Mouse (Mus musculus) midbrain, embryonic 15.5 days (tissue): ENCODE measurements around the gene Tex19.1. TPM values are rescaled to one million over a fixed set of nuclear protein-coding genes. Genes with fewer than 3 reads are reported as not detected.
"Not testable (repeated sequence)": the region's sequence is repeated elsewhere in the genome, so short reads cannot be mapped to it uniquely, and the experiment has no call there.

Experiments
- ATAC-seq: fragments of 200-750 bp; cut with Nextera tagmentation; replicated peaks from 2 replicates; pipeline ENCODE4 v1.8.0; 2017; ENCODE audit warnings: moderate TSS enrichment
- H3K27ac ChIP-seq: fragments of 300-500 bp; sonication (generic); 2 replicates; pipeline ENCODE4 v1.5.1; 2015; ENCODE audit warnings: mild to moderate bottlenecking, inconsistent platforms
- H3K27me3 ChIP-seq: fragments of 300-500 bp; sonication (generic); replicated peaks from 2 replicates; pipeline ENCODE4 v1.6.1; 2015; ENCODE audit warnings: inconsistent platforms
- H3K36me3 ChIP-seq: fragments of 300-500 bp; sonication (generic); replicated peaks from 2 replicates; pipeline ENCODE4 v1.6.1; 2015; ENCODE audit warnings: inconsistent platforms
- H3K4me1 ChIP-seq: fragments of 300-500 bp; sonication (generic); 2 replicates; pipeline ENCODE4 v1.6.1; 2015; ENCODE audit warnings: inconsistent platforms
- H3K4me2 ChIP-seq: fragments of 300-500 bp; sonication (generic); 2 replicates; pipeline ENCODE4 v1.6.1; 2015; ENCODE audit warnings: inconsistent platforms, mild to moderate bottlenecking, moderate library complexity
- H3K4me3 ChIP-seq: fragments of 300-500 bp; sonication (generic); 2 replicates; pipeline ENCODE4 v1.5.1; 2015; ENCODE audit warnings: mild to moderate bottlenecking, inconsistent platforms
- H3K9ac ChIP-seq: fragments of 300-500 bp; sonication (generic); 2 replicates; pipeline ENCODE4 v1.6.1; 2015; ENCODE audit warnings: mild to moderate bottlenecking, inconsistent platforms
- H3K9me3 ChIP-seq: fragments of 300-500 bp; sonication (generic); 2 replicates; pipeline ENCODE4 v1.6.1; 2016; ENCODE audit warnings: inconsistent platforms
- WGBS: fragments of 180-500 bp; shearing (Covaris S2); methylation state at CpG from one replicate; pipeline ENCODE4 v1.1.7; 2015; ENCODE audit warnings: mixed read lengths; 5-methylcytosine and 5-hydroxymethylcytosine counted together
- polyA plus RNA-seq: library from polyadenylated mRNA; unstranded; fragments of >200 nt; fragmentation: Nextera tagmentation; extraction: Ambion mirVana; gene quantifications from 2 replicates; pipeline ENCODE4 v1.2.1, GENCODE M21; 2015

Gene Tex19.1
- polyA plus RNA-seq = not detected in 2 replicates

DNA sequence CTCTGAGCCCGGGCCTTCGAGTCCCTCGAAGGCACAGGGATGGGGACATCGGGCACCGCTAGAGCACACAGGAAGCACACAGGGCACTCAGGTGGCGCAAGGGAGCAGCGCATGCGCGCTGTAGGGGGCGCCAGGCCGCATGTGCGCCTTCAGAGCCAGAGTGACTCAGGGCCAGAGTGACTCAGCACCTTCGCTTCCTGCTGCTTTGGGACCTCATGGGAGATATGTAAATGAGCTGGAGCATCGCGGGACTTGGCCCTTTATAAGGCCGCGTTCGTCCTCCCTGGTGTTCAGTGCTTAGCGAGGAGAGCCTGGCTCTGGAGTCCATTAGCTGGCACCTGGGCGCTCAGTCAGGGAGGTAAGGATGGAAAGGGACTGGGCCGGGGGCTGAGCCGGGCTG lies at the start of gene Tex19.1:
Tex19.1 (plus strand) TSS at position 279 of the 400 bp plus-strand sequence.
- Histone ChIP-seq H3K4me1 (no peaks in the 10 kb centered on the region), H3K9ac (no peak within 1 kb of the TSS), H3K27me3 (no peaks in the 10 kb centered on the region), H3K4me2 (no peak within 1 kb of the TSS), H3K36me3 (no peaks in the 10 kb centered on the region), H3K9me3 (no peaks in the 10 kb centered on the region), H3K4me3 (no peak within 1 kb of the TSS), H3K27ac (no peak within 1 kb of the TSS)
- 91% methylated on average over 22 of the region's 22 CpGs for WGBS
- no peak for ATAC-seq

DNA sequence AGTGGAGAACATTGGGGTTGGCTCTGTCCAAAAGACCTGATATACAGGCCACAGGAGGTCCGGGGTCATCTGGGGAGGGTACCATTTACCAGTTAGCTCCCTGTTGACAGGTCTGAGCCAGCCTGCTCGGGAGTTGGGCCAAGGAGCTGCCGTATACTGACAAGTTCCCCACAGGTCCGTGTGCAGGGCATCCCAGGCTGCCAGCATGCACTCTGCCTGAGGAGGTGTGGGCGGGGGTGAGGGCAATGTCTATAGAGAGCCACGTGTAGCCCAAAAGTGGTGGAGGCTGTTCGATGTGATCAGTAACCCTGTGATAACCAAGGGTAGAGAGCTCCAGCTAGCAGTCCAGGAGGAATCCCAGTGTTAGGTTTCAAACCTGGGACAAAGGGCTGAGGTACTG lies 46.2 kb upstream of the Tex19.1 start:
- Histone ChIP-seq H3K9ac (no peak overlapping the region), H3K27ac (no peak overlapping the region), H3K9me3 (no peaks in the 10 kb centered on the region), H3K36me3 (no peaks in the 10 kb centered on the region), H3K4me1 (no peaks in the 10 kb centered on the region), H3K4me2 (no peak overlapping the region), H3K27me3 (no peaks in the 10 kb centered on the region), H3K4me3 (no peak overlapping the region)
- WGBS = 78% methylated on average over 7 of the region's 7 CpGs
- ATAC-seq = no peak

DNA sequence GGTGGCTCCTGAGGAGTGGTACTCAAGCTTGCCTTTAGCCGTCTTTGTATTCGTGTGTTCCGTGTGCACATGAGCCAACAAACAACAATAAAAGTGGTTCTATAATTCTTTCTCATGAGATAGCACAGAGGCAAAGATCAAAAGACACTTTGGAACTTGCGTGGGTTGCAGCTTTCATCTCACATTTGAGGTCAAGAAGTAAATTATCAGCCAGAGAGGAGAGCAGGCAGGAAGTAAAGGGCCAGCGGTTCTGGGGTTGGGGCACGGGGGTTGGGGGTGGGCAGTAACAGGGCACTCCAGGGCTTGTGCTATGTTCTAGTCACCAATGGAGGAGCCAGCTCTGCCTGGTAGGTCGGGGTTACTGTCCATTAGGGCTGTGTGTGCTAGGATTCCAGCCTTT lies 45.3 kb upstream of the Tex19.1 start:
- H3K9ac ChIP-seq = no peak overlapping the region
- no peak overlapping the region for H3K4me2 ChIP-seq
- 74% methylated on average over 7 of the region's 7 CpGs for WGBS
- no peak for ATAC-seq
- H3K27ac ChIP-seq = no peak overlapping the region
- no peaks in the 10 kb centered on the region for H3K36me3 ChIP-seq
- H3K4me1 ChIP-seq = no peaks in the 10 kb centered on the region
- H3K9me3 ChIP-seq = no peaks in the 10 kb centered on the region
- H3K4me3 ChIP-seq = no peak overlapping the region
- H3K27me3 ChIP-seq = no peaks in the 10 kb centered on the region

DNA sequence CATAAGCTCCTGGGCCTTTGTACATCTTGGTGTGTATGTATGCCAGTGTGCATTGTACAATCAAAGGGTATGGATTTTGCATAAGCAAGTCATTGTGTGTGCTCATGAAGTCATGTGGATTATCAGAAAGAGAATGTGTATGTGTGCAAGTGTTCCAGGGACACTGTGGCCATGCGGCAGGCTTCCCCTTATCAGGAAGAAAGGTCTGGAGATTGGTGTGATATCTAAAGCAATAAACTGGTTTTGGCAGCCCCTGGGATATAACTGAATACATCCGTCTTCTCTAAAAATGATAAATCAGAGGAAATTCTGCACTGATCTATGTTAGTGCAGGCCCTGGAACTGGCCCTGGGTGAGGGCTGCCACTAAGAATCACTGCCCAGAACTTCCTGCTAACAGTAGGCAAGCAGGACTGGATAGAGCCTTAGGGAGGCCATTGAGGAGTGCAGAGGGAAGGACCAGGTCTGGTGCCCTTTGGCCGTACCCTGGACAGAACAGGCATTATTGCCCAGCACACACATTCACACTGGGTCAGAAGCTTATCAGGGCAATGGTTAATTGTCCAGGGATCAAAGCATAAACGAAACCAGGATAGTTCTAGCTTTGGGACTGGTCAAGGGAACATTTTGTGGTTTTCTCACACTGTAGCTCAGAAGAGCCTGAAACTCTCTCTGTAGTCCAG lies 44.7 kb upstream of the Tex19.1 start:
- no peaks in the 10 kb centered on the region for H3K27me3 ChIP-seq
- H3K9me3 ChIP-seq = no peaks in the 10 kb centered on the region
- 91% methylated on average over 4 of the region's 4 CpGs for WGBS
- no peak overlapping the region for H3K9ac ChIP-seq
- no peak overlapping the region for H3K4me2 ChIP-seq
- H3K4me3 ChIP-seq = no peak overlapping the region
- no peak overlapping the region for H3K27ac ChIP-seq
- no peak for ATAC-seq
- H3K36me3 ChIP-seq = no peaks in the 10 kb centered on the region
- H3K4me1 ChIP-seq = no peaks in the 10 kb centered on the region

DNA sequence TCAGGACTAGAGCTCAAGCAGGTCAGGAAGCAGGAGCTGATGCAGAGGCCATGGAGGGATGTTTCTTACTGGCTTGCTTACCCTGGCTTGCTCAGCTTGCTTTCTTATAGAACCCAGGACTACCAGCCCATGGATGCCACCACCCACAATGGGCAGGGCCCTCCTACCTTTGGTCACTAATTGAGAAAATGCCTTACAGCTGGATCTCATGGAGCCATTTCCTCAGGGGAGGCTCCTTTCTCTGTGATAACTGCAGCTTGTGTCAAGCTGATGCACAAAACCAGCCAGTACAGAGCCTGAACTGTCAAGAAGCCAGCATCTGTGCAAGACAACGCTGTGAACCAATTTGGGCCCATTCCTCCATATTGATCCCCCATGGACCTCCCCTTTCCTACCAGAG lies 38.7 kb upstream of the Tex19.1 start:
- WGBS = 89% methylated on average over 1 of the region's 1 CpGs
- not testable (repeated sequence) for H3K4me3 ChIP-seq, H3K4me1 ChIP-seq, H3K9ac ChIP-seq, H3K27me3 ChIP-seq, H3K27ac ChIP-seq, ATAC-seq, H3K9me3 ChIP-seq, H3K4me2 ChIP-seq, H3K36me3 ChIP-seq

DNA sequence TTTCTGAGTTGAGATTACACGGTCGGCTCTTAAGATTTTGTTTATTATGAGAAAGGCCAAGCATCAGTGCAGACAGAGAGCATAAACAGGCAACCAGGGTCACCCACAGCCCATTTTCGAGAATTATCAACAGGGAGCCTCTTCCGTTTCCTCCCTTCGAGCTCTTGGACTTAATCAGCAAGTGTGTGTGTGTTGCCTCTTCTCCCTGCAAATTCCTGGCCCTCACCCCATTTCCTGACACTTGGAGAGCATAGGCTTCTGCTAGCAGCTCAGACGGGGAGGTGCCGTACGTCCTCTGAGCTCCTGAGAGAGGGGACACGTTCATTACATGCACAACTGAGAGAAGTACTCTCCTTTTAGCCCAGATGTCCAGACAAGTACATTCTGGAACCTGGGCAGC lies 37.9 kb upstream of the Tex19.1 start:
- Histone ChIP-seq H3K4me3 (no peak overlapping the region), H3K4me1 (peaks cover 2% of the 10 kb centered on the region; the same call in 1 of the 2 replicates), H3K27me3 (no peaks in the 10 kb centered on the region), H3K9me3 (no peaks in the 10 kb centered on the region), H3K27ac (no peak overlapping the region), H3K4me2 (no peak overlapping the region), H3K9ac (no peak overlapping the region), H3K36me3 (no peaks in the 10 kb centered on the region)
- WGBS = 83% methylated on average over 9 of the region's 9 CpGs
- no peak for ATAC-seq

DNA sequence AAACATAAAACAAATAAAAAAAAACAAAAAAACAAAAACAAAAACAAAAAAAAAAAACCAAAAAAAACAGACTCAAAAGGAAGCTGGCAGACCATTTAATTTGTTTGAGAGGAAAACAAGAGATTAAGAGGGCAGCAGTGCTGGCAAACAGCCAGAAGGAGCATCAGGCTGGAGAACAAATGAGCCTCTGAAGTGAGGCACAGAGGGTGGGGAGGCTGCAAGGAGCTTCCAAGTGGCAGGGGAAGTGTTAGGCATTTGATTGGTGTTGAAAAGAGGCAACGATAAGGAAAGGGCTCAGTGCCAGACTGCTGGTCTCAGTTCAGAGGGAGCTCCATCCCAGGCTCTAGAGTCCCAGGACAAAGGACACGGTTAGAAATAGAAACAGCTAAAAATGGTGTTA lies 36.0 kb upstream of the Tex19.1 start:
- no peaks in the 10 kb centered on the region for H3K36me3 ChIP-seq
- ATAC-seq = no peak
- no peak overlapping the region for H3K9ac ChIP-seq
- no peak overlapping the region for H3K27ac ChIP-seq
- no peak overlapping the region for H3K4me3 ChIP-seq
- H3K9me3 ChIP-seq = no peaks in the 10 kb centered on the region
- H3K4me1 ChIP-seq = peaks cover 2% of the 10 kb centered on the region; the same call in 1 of the 2 replicates
- 9% methylated on average over 2 of the region's 2 CpGs for WGBS
- H3K4me2 ChIP-seq = no peak overlapping the region
- H3K27me3 ChIP-seq = no peaks in the 10 kb centered on the region

DNA sequence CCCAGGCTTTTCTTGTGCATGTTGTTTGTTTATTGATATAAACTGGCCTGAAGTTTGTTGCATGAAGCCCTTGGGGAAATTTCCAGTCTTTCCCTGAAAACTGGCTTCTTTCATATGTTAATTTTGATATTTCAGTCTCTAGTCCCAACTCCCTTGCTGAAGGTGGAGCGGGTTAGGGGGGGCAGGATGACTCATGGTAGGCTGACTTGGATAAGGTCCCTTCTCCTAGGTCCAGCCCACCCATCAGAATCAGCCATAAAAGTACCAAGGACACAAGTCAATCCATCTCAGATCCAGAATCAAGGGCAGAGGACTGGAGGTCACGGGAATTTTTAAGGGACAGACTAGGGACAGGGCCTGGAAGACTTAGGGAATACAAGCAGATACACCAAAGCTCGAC lies 34.9 kb upstream of the Tex19.1 start:
- WGBS = 84% methylated on average over 3 of the region's 3 CpGs
- H3K27me3 ChIP-seq = no peaks in the 10 kb centered on the region

DNA sequence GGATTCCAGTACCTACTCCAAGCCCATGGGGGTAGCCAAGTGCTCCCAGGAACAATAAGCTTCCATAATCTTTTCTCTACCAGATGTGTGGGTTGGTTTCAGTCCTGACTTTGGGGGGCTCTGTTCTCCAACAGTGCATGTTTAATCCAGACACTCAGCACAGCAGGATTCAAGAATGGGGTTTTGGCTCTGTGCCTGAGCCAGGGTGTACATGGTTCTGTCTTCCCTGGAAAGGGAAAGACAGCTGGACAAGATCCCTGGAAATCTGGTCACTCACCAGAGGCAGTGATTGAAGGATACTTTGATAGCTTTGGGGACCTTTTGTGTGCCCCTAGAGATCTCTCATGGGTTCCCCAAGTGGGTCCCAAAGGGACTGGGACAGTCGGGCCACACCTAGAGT lies 34.3 kb upstream of the Tex19.1 start:
- H3K9ac ChIP-seq = no peak overlapping the region
- H3K4me3 ChIP-seq = no peak overlapping the region
- WGBS = 90% methylated on average over 1 of the region's 1 CpGs
- H3K36me3 ChIP-seq = no peaks in the 10 kb centered on the region
- no peaks in the 10 kb centered on the region for H3K27me3 ChIP-seq
- H3K9me3 ChIP-seq = no peaks in the 10 kb centered on the region
- H3K4me2 ChIP-seq = no peak overlapping the region
- H3K4me1 ChIP-seq = peaks cover 2% of the 10 kb centered on the region; the same call in 1 of the 2 replicates
- no peak for ATAC-seq
- H3K27ac ChIP-seq = no peak overlapping the region

More for the DNA sequence above, 34.9 kb upstream of the Tex19.1 start:
- no peak for ATAC-seq
- Histone ChIP-seq H3K9ac (no peak overlapping the region), H3K4me1 (peaks cover 2% of the 10 kb centered on the region; the same call in 1 of the 2 replicates), H3K36me3 (no peaks in the 10 kb centered on the region), H3K27ac (no peak overlapping the region), H3K9me3 (no peaks in the 10 kb centered on the region), H3K4me3 (no peak overlapping the region), H3K4me2 (no peak overlapping the region)

DNA sequence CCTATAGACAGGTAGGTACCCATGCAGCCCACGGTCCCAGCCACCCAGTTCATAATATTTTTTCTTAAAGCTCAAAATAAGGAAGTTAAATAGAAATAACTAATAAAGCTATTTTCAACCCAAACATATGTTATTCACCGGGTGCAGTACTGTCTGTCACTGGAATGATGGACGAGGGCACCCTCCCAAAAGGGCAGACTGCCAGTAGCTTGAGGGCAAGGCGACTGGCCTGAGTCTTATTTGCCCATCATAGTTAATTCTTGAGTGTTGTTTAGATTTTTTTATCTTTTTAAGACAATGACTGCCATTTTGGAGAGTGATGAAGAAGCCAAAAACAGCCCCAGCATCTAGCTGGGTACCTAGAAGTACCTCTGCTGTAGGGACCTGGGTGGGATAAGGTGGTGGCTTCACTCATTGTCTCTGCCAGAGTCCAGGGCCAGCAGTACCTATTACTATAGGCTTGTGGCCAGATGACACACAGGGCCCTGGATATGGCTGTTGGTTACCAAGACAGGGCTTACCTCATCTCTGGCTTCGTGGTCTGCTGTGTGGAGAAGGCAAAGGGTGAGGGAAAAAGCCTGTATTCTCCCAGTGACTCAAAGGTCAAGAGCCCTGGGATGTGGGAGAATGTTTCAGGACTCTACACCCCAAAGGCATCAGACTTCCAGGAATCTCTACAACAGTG lies 33.7 kb upstream of the Tex19.1 start:
- Histone ChIP-seq H3K4me1 (peaks cover 2% of the 10 kb centered on the region; the same call in 1 of the 2 replicates), H3K9ac (no peak overlapping the region), H3K4me2 (no peak overlapping the region), H3K27me3 (no peaks in the 10 kb centered on the region), H3K36me3 (no peaks in the 10 kb centered on the region), H3K4me3 (no peak overlapping the region), H3K27ac (no peak overlapping the region), H3K9me3 (no peaks in the 10 kb centered on the region)
- WGBS = 84% methylated on average over 5 of the region's 5 CpGs
- no peak for ATAC-seq

DNA sequence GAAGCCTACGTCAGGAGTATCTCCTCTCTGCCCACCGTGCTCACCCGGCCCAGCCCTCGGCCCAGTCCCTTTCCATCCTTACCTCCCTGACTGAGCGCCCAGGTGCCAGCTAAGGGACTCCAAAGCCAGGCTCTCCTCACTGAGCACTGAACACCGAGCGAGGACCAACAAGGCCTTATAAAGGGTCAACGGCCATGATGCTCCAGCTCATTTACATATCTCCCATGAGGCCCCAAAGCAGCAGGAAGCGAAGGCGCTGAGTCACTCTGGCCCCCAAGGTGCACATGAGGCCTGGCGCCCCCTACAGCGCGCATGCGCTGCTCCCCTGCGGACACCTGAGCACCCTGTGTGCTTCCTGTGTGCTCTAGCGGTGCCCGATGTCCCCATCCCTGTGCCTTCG lies 27.8 kb upstream of the Tex19.1 start:
- ATAC-seq = no peak
- no peaks in the 10 kb centered on the region for H3K27me3 ChIP-seq
- H3K9me3 ChIP-seq = no peaks in the 10 kb centered on the region
- no peak overlapping the region for H3K27ac ChIP-seq
- no peaks in the 10 kb centered on the region for H3K4me1 ChIP-seq
- WGBS = 94% methylated on average over 18 of the region's 18 CpGs
- H3K36me3 ChIP-seq = no peaks in the 10 kb centered on the region
- no peak overlapping the region for H3K4me2 ChIP-seq
- no peak overlapping the region for H3K4me3 ChIP-seq
- no peak overlapping the region for H3K9ac ChIP-seq

DNA sequence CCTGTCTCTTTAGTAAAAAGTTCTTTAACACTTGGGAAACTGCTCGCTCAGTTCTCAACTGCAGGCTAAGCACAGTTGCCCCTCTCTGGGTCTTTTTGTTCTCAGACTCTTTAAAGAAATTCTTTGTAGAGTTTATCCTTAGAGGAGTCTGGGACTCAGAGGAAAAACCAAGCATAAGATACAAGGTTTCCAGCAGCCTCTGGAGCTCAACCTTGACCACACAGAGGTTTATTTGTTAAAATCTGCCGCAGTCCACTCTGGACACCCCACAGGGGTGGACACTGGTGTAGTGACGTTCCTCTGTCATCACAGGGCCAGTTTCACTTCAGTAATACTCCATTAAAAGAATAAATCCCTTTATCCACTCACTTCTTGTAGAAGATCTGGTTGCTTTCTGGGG lies 27.4 kb upstream of the Tex19.1 start, which contains the start of gene Tex19.2:
Tex19.2 (minus strand) TSS at position 101 of the 400 bp plus-strand sequence.
- no peaks in the 10 kb centered on the region for H3K36me3 ChIP-seq
- H3K4me2 ChIP-seq = no peak within 1 kb of the TSS
- 59% methylated on average over 3 of the region's 3 CpGs for WGBS
- H3K27ac ChIP-seq = no peak within 1 kb of the TSS
- H3K9ac ChIP-seq = no peak within 1 kb of the TSS
- no peaks in the 10 kb centered on the region for H3K27me3 ChIP-seq
- no peaks in the 10 kb centered on the region for H3K4me1 ChIP-seq
- H3K4me3 ChIP-seq = no peak within 1 kb of the TSS
- ATAC-seq = no peak
- H3K9me3 ChIP-seq = no peaks in the 10 kb centered on the region

DNA sequence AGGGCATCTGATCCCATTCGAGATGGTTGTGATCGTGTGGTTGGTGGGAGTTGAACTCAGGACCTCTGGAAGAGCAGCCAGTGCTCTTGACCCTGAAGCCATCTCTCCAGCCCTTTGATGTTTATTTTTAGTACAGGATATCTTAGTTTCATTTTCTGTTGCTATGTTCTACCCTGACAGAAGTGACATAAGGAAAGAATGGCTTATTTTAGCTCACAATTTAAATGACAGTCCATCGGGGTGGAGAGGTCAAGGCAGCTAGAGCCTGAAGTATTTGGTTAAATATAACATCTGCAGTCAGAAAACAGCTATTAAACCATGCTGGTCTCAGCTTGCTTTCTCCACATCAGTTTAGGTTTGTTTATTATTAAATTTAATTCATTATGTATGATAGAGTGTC lies 24.8 kb upstream of the Tex19.1 start:
- Histone ChIP-seq H3K9me3 (no peaks in the 10 kb centered on the region), H3K4me1 (no peaks in the 10 kb centered on the region), H3K27me3 (no peaks in the 10 kb centered on the region), H3K36me3 (no peaks in the 10 kb centered on the region), H3K4me2 (no peak overlapping the region), H3K4me3 (no peak overlapping the region), H3K9ac (no peak overlapping the region), H3K27ac (no peak overlapping the region)
- 82% methylated on average over 3 of the region's 3 CpGs for WGBS
- no peak for ATAC-seq
